Mouse (Mus musculus) midbrain, embryonic 12.5 days (tissue): ENCODE measurements around the gene 2310033P09Rik. TPM values are rescaled to one million over a fixed set of nuclear protein-coding genes. Genes with fewer than 3 reads are reported as not detected.
"Not testable (repeated sequence)": the region's sequence is repeated elsewhere in the genome, so short reads cannot be mapped to it uniquely, and the experiment has no call there.

Experiments used
- ATAC-seq: fragments of 200-750 bp; cut with Nextera tagmentation; 2 replicates; pipeline ENCODE4 v1.8.0; 2017; ENCODE audit warnings: low read depth, moderate TSS enrichment, moderate library complexity; ENCODE audit not compliant: low FRiP score
- H3K27ac ChIP-seq: fragments of 300-500 bp; sonication (generic); replicated peaks from 2 replicates; pipeline ENCODE4 v1.5.1; 2016; ENCODE audit warnings: mild to moderate bottlenecking
- H3K27me3 ChIP-seq: fragments of 300-500 bp; sonication (generic); 2 replicates; pipeline ENCODE4 v1.6.1; 2016; ENCODE audit warnings: mild to moderate bottlenecking
- H3K36me3 ChIP-seq: fragments of 300-500 bp; sonication (generic); 2 replicates; pipeline ENCODE4 v1.6.1; 2016
- H3K4me1 ChIP-seq: fragments of 300-500 bp; sonication (generic); 2 replicates; pipeline ENCODE4 v1.6.1; 2016
- H3K4me2 ChIP-seq: fragments of 300-500 bp; sonication (generic); replicated peaks from 2 replicates; pipeline ENCODE4 v1.6.1; 2016; ENCODE audit warnings: mild to moderate bottlenecking, moderate library complexity
- H3K4me3 ChIP-seq: fragments of 300-500 bp; sonication (generic); 2 replicates; pipeline ENCODE4 v1.5.1; 2016; ENCODE audit warnings: mild to moderate bottlenecking
- H3K9ac ChIP-seq: fragments of 300-500 bp; sonication (generic); replicated peaks from 2 replicates; pipeline ENCODE4 v1.6.1; 2016; ENCODE audit warnings: mild to moderate bottlenecking, moderate library complexity
- H3K9me3 ChIP-seq: fragments of 300-500 bp; sonication (generic); 2 replicates; pipeline ENCODE4 v1.6.1; 2016; ENCODE audit warnings: mild to moderate bottlenecking
- WGBS: fragments of 180-500 bp; shearing (Covaris S2); methylation state at CpG from one replicate; pipeline ENCODE4 v1.1.7; 2016; 5-methylcytosine and 5-hydroxymethylcytosine counted together
- polyA plus RNA-seq: library from polyadenylated mRNA; unstranded; fragments of >200 nt; fragmentation: Nextera tagmentation; extraction: Ambion mirVana; gene quantifications from 2 replicates; pipeline ENCODE4 v1.2.1, GENCODE M21; 2016

2310033P09Rik gene
- polyA plus RNA-seq, 1 experiment from 2014 or later = 35.0 TPM

DNA sequence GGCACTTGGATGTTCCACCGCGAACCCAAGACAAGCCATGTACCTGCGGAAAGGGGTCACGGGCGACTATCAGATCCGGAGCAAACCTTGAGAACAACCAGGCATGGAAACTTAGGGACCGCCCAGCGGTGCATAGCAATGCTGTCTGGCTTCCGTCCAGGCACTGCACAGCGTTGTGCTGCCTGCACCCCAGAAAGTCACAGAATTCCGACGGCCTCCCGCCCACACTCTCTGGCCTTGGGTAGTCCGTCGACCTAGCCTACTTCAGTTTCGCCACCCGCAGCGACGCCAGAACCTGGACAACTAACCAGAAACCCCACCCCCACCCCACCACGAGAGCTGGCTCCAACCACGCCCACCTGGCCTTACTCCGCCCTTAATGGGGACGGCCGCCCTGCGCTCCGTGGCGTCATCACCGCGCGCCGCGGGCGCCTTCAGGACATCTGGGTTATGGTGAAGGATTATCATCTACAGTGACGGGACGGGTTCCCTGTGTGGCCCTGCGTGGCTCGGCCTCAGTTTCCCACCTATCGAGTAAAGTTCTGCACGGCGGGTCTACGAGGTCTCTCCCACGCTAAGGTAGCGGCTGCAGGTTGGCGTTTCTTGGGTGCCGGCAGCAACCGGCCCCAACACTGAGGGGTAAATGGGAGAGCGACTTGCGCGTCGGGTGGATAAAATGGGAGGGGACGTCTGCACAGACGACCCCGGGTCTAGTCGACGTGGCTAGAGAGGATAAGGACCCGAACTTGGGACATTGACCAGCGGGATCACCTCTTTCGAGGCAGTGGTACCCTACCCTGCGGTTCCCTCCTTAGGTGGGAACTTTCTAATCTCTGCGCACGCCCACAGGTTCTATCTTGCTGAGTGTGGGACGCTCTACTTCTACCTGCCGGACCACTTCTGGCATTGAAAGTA lies 5.8 kb upstream of the 2310033P09Rik start, which contains the start of gene Mrpl55:
Mrpl55 (plus strand) TSS at position 406 of the 915 bp plus-strand sequence.
- Histone ChIP-seq H3K36me3 (peaks cover 30% of the 10 kb centered on the region), H3K4me2 (peak within 1 kb of the TSS; percentile 76), H3K4me1 (peaks cover 14% of the 10 kb centered on the region), H3K27me3 (no peaks in the 10 kb centered on the region), H3K27ac (0 out of 2 replicates have a peak within 1 kb of the TSS, but pooled peaks have one; percentile 30), H3K9me3 (no peaks in the 10 kb centered on the region), H3K9ac (peak within 1 kb of the TSS; percentile 78), H3K4me3 (peak within 1 kb of the TSS; percentile 78)
- ATAC-seq = peak; percentile 94
- under 1% methylated on average over 63 of the region's 63 CpGs for WGBS

DNA sequence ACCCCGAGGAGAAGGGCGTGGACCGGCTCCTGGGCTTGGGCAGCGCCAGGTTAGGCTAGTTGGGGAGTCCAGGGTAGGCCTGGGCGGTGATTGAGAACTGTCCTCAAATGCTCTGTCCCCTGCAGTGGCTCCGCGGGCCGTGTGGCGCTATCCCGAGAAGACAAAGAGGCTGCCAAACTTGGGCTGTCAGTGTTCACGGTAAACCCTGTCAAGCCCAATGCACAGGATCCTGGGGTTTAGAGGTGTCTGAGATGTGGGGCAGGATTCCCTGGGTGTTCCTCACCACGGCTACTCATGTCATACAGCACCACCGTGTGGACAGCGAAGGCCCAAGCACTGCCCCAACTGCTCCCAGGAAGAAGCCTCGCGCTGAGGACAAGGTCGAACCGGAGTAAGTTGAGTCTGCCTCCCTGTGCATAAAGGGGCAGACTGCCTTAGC lies 901 bp downstream of the 2310033P09Rik start:
- H3K4me1 ChIP-seq = peaks cover 28% of the 10 kb centered on the region
- H3K27me3 ChIP-seq = no peaks in the 10 kb centered on the region
- peak overlapping the region; percentile 93 for H3K4me2 ChIP-seq
- H3K9ac ChIP-seq = peak overlapping the region; percentile 86
- H3K36me3 ChIP-seq = peaks cover 70% of the 10 kb centered on the region
- 13% methylated on average over 18 of the region's 18 CpGs for WGBS
- peak overlapping the region; percentile 96 for H3K4me3 ChIP-seq
- peak; percentile 48 for ATAC-seq
- H3K9me3 ChIP-seq = no peaks in the 10 kb centered on the region
- peak overlapping the region; percentile 88 for H3K27ac ChIP-seq

DNA sequence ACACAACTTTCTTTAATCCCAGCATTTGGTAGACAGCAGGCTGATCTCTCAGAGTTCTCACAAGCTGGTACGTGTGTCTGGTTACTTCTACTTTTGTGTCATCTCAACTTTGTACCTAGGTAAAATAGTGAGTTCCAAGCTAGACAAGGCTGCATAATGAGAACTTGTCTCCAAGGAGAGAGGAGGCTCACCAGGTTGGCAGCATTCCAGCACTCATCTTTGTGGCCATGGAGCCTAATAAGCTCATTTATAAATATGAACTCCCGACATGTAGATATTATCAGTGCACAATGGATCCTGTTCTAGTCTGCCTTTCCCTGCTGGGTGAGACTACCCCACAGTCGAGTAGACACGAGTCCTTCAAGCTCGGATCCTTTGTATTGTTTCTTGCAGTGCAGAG lies 1.5 kb downstream of the 2310033P09Rik start:
- 74% methylated on average over 5 of the region's 5 CpGs for WGBS
- Histone ChIP-seq H3K4me3 (no peak overlapping the region), H3K9me3 (no peaks in the 10 kb centered on the region), H3K27ac (no peak overlapping the region), H3K27me3 (no peaks in the 10 kb centered on the region), H3K36me3 (peaks cover 65% of the 10 kb centered on the region), H3K4me2 (peak overlapping the region; percentile 93; the same call in 1 of the 2 replicates), H3K9ac (no peak overlapping the region), H3K4me1 (peaks cover 28% of the 10 kb centered on the region)
- no peak for ATAC-seq

DNA sequence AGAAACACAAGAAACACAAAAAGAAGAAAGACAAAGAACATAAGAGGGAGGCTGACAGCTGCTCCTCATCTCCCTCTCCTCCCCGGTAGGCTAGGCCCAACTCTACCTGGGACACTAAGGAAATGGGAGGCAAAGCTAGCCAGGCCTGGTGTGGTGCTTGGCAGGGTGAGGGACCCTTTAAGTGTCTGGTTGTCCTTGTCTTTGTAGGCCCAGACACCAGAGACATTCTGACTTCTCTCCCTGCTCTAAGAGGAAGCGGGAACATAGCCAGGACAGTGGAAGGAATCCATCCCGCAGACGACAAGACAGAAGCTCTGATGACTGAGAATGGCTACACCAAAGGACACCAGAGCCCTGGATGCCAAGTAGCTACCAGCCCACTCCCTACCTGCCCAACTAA lies 1.9 kb downstream of the 2310033P09Rik start:
- H3K9me3 ChIP-seq = no peaks in the 10 kb centered on the region
- peaks cover 28% of the 10 kb centered on the region for H3K4me1 ChIP-seq
- no peak overlapping the region for H3K4me2 ChIP-seq
- no peak overlapping the region for H3K9ac ChIP-seq
- no peak overlapping the region for H3K27ac ChIP-seq
- no peaks in the 10 kb centered on the region for H3K27me3 ChIP-seq
- H3K4me3 ChIP-seq = no peak overlapping the region
- no peak for ATAC-seq
- 87% methylated on average over 4 of the region's 4 CpGs for WGBS
- peaks cover 63% of the 10 kb centered on the region for H3K36me3 ChIP-seq

DNA sequence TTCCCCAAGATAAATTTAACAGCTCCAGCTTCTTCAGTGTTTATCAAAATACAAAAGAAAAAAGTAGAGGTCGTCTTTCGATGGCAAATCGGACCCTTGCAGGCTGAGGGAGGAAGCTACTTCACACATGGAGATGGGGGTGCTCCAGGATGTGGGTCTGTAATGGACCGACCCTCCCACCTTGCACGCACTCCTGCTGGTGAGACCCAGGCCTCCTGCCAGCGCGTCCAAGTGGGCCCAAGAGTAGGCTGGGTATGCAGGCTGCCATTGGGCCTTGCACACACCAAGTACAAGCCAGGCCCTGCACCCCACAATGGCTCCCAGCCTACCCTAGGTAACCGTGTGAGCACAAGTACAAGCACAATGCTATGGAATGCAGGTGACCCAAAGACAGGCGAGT lies 3.4 kb downstream of the 2310033P09Rik start:
- ATAC-seq, H3K27ac ChIP-seq, H3K4me3 ChIP-seq, H3K9me3 ChIP-seq, H3K4me2 ChIP-seq, H3K27me3 ChIP-seq, H3K9ac ChIP-seq: not testable (repeated sequence)
- Histone ChIP-seq H3K36me3 (peaks cover 48% of the 10 kb centered on the region), H3K4me1 (peaks cover 28% of the 10 kb centered on the region)
- 95% methylated on average over 9 of the region's 9 CpGs for WGBS

DNA sequence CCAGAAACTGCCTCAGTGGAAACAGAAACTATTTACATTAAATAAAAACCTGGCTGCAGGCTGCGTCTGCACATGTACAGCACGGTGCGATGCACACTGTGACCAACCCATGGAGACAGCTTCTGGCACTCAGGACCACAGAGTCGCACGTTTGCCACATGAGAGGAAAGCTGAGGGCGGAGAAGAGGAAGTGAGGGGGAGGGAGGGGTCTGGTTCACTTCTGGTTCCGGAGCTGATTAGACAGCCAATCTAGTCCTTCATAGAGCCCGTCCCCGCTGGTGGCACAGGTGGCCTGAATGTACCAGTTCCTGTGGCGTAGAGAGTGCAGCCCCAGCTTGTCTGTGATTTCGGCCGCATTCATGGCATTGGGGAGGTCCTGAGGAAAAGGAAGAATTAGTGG lies 4.2 kb downstream of the 2310033P09Rik start:
- Histone ChIP-seq H3K4me1 (peaks cover 28% of the 10 kb centered on the region), H3K36me3 (peaks cover 41% of the 10 kb centered on the region)
- not testable (repeated sequence) for H3K9me3 ChIP-seq, ATAC-seq, H3K9ac ChIP-seq, H3K27me3 ChIP-seq, H3K4me3 ChIP-seq, H3K27ac ChIP-seq, H3K4me2 ChIP-seq
- WGBS = 88% methylated on average over 12 of the region's 12 CpGs

DNA sequence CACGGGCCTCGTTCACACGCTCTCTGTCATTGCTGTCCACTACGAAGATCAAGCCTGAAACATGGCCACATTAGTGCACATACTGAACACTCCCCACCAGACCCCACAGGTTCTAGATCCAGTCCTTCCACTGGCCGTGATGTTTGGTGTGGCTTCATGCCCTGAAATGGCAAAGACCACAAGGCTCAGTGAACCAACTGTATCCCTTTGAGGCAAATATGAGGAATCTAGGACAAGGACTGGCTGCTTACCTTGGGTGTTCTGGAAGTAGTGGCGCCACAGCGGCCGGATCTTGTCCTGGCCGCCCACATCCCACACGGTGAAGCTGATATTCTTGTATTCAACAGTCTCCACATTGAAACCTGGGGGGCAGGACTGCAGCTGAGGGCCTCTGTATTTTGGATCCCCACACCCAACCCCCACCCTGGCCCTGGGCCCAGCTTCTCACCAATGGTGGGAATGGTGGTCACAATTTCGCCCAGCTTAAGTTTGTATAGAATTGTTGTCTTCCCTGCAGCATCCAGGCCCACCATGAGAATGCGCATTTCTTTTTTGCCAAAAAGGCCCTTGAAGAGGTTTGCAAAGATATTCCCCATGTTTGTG lies 4.9 kb downstream of the 2310033P09Rik start:
- H3K4me1 ChIP-seq = peaks cover 23% of the 10 kb centered on the region
- H3K9me3 ChIP-seq = no peaks in the 10 kb centered on the region
- H3K27ac ChIP-seq = no peak overlapping the region
- H3K36me3 ChIP-seq = peaks cover 44% of the 10 kb centered on the region
- no peak overlapping the region for H3K4me2 ChIP-seq
- H3K27me3 ChIP-seq = no peaks in the 10 kb centered on the region
- 94% methylated on average over 12 of the region's 12 CpGs for WGBS
- H3K9ac ChIP-seq = no peak overlapping the region
- no peak for ATAC-seq
- no peak overlapping the region for H3K4me3 ChIP-seq

DNA sequence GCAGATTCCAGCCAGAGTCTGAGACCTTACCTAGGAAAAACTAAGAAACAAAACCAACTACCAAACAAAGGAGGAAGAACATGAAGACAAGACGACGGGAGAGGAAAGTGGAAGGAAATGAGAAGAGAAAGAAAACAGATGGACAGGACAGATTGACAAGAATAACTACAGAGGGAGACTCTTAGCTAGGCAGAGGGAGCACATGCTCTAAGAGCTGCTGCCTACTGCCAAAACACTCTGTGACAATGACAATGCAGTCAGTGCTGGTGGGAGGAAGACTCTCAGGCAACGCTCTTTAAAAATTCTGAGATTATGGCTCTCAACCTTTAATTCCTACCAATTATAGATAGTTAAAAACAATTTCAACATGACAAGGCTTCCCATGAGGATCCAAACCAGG lies 8.8 kb downstream of the 2310033P09Rik start:
- Histone ChIP-seq H3K9ac (no peak overlapping the region), H3K9me3 (no peaks in the 10 kb centered on the region), H3K4me1 (no peaks in the 10 kb centered on the region), H3K4me2 (no peak overlapping the region), H3K4me3 (no peak overlapping the region), H3K36me3 (peaks cover 33% of the 10 kb centered on the region), H3K27ac (no peak overlapping the region), H3K27me3 (no peaks in the 10 kb centered on the region)
- no peak for ATAC-seq
- WGBS = 95% methylated on average over 3 of the region's 3 CpGs

DNA sequence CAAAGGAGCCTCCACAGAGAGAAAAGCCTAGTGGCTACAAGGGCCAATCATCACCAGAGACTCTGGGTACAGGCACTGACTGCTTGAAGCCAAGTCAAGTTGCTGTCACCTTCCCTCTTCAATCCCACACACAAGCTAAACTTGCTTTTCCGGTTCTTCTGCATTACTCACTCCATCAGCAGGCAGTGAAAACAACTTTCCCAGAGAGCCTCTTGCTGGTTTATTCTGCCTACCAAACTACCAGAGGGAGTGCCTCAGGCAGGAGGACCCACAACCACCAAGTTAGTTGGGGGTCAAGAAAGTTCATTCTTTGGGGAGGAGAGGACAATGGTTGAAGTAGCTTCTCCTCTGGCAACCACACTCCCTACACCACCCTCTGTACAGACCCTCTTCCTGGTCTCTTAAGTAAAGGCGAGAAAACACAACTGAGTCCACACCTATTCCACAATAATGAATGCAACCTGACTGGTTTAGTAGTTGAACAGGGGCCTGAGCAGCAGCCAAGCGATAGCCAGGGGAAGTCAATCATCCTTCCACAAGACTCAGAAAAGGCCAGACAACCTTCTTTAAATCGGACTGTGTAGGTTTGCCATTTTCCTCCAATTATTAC lies 10.4 kb downstream of the 2310033P09Rik start:
- H3K27me3 ChIP-seq = no peaks in the 10 kb centered on the region
- 92% methylated on average over 4 of the region's 4 CpGs for WGBS
- H3K4me2 ChIP-seq = no peak overlapping the region
- H3K9me3 ChIP-seq = no peaks in the 10 kb centered on the region
- H3K4me3 ChIP-seq = no peak overlapping the region
- ATAC-seq = no peak
- 0 out of 2 replicates have a peak, but pooled peaks cover 4% of the 10 kb centered on the region for H3K4me1 ChIP-seq
- H3K9ac ChIP-seq = no peak overlapping the region
- peaks cover 23% of the 10 kb centered on the region for H3K36me3 ChIP-seq
- no peak overlapping the region for H3K27ac ChIP-seq

DNA sequence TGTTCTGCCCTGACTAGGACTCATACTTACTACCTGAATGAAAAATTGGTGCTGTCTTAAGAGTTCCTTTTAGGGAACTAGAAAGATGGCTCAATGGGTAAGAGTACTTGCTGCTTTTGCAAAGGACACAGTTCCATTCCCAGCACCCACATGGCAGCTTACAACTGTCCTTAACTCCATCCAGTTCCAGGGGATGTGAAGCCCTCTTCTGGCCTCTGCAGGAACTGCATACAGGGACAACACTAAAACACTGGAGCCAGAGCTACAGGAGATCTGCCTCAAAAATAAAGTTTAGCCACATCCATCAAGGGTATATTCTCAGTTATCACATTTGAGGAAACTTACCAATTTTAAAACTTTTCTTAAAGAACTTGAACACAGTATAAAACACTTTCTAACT lies 10.9 kb downstream of the 2310033P09Rik start:
- Histone ChIP-seq H3K27ac (no peak overlapping the region), H3K9ac (no peak overlapping the region), H3K4me3 (no peak overlapping the region), H3K4me1 (0 out of 2 replicates have a peak, but pooled peaks cover 7% of the 10 kb centered on the region), H3K36me3 (peaks cover 24% of the 10 kb centered on the region), H3K9me3 (no peaks in the 10 kb centered on the region), H3K4me2 (no peak overlapping the region), H3K27me3 (no peaks in the 10 kb centered on the region)
- no peak for ATAC-seq

DNA sequence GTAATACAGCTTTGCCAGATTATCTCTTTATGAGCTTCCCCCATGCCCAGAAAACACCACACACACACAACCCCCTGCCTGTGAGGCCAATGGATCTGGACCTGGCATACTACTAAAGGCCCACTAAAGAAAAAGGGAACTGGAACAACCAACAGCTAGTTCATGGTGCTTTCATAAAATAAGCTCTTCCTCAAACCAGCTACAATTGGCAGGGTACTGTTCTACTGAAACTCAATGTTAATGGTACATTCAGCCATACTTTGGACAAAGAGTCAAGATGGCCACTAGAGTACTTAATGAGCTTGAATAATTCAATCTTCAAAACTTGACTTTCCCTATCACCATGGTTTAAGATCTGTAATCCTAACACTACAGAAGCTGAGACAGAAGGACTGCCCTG lies 13.5 kb downstream of the 2310033P09Rik start:
- ATAC-seq = no peak
- H3K4me2 ChIP-seq = no peak overlapping the region
- H3K9me3 ChIP-seq = no peaks in the 10 kb centered on the region
- H3K4me3 ChIP-seq = no peak overlapping the region
- no peak overlapping the region for H3K27ac ChIP-seq
- H3K27me3 ChIP-seq = no peaks in the 10 kb centered on the region
- peaks cover 24% of the 10 kb centered on the region for H3K36me3 ChIP-seq
- H3K9ac ChIP-seq = no peak overlapping the region
- peaks cover 25% of the 10 kb centered on the region for H3K4me1 ChIP-seq

DNA sequence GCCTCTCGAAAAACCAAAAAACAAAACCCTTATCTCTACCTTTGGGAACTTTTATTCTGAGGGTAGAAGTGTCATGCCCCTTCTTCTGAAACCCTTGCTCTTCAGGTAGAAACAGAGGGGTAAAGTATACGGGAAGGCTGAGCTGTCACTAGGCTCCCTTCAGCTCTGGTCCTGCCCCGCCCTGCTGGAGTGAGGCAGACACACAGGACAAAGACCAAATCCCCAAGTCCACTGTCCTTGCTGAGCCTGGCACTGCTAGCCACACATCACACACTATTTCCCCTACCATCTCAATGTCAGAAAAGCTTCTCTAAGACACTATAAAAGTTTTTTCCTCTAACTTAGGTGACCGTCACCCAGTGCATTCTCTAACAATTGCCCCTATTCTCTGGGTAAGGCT lies 14.2 kb downstream of the 2310033P09Rik start:
- Histone ChIP-seq H3K4me3 (no peak overlapping the region), H3K4me2 (no peak overlapping the region), H3K36me3 (peaks cover 24% of the 10 kb centered on the region), H3K4me1 (peaks cover 32% of the 10 kb centered on the region), H3K9ac (no peak overlapping the region), H3K9me3 (no peaks in the 10 kb centered on the region), H3K27ac (no peak overlapping the region), H3K27me3 (no peaks in the 10 kb centered on the region)
- ATAC-seq = no peak
- 92% methylated on average over 4 of the region's 4 CpGs for WGBS
